In the genomic region with DNA sequence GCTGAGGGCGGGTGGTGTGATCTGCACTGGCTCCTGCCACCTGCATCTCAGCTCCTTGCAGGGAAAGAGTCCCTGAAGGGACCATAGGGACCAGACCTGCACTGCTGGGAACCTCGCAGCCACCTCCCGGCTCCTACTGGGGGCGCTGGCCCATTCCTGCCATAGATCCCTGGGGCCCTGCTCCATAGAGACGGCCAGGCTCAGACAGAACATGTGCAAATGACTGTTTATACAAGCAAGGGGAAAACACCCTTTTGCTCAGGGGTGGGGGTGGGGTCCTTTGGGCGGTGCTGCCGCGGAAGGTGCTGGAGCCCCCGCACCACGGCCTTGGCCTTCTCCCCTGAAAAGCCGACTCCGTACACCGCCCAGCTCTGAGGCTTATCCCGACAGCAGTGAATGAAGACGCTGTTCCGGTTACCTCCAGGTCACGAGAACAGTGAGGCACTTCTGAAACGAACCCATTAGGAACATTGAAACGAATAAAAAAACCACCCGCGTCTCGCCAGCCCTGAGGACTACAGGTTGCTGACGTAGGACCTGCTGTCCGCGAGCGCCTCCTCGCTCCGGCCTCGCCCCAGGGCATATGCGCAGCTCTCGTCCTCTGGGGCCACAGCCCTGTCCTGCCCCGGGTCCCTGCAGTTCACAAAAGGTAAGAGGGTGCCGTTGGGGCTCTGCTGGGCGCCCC, we compare ENCODE assay signal across 8 mouse cellular contexts. TPM values are rescaled to one million over a fixed set of nuclear protein-coding genes. Genes with fewer than 3 reads are reported as not detected.
DNase-seq lines count a peak whose midpoint lies in the region; ATAC-seq lines count a peak whose summit lies in the region.

No protein-coding gene starts in this region.

- WGBS in heart, embryonic 12.5 days, result 18% methylated on average over 34 of the region's 34 CpGs
- 1% methylated on average over 34 of the region's 34 CpGs for WGBS in liver, embryonic 13.5 days (ENCODE audit: insufficient replicate concordance)
- WGBS in neural tube, embryonic 11.5 days, result under 1% methylated on average over 34 of the region's 34 CpGs

- 0 out of 2 replicates have a peak, but pooled peaks cover 6% of the 10 kb centered on the region for H3K27me3 ChIP-seq in heart, embryonic 12.5 days (replicated peaks)
- peaks cover 49% of the 10 kb centered on the region for H3K27me3 ChIP-seq in liver, embryonic 13.5 days
- H3K27me3 ChIP-seq in neural tube, embryonic 11.5 days (ENCODE audit: control insufficient read depth, insufficient read depth, low read length), result peaks cover 7% of the 10 kb centered on the region; the same call in 1 of the 2 replicates

- peak overlapping the region; percentile 68 for H3K4me2 ChIP-seq in heart, embryonic 12.5 days
- peak overlapping the region; percentile 71 for H3K4me2 ChIP-seq in liver, embryonic 13.5 days
- peak overlapping the region; percentile 87 for H3K4me2 ChIP-seq in neural tube, embryonic 11.5 days (ENCODE audit: low read depth)

- no peak overlapping the region for H3K9ac ChIP-seq in heart, embryonic 12.5 days
- H3K9ac ChIP-seq in liver, embryonic 13.5 days, result peak overlapping the region; percentile 31; the same call in 1 of the 2 replicates
- peak overlapping the region; percentile 51 for H3K9ac ChIP-seq in neural tube, embryonic 11.5 days (ENCODE audit: low read length)

- H3K9me3 ChIP-seq in heart, embryonic 12.5 days (replicated peaks), result no peaks in the 10 kb centered on the region
- H3K9me3 ChIP-seq in liver, embryonic 13.5 days (replicated peaks), result no peaks in the 10 kb centered on the region
- H3K9me3 ChIP-seq in neural tube, embryonic 11.5 days (ENCODE audit: control insufficient read depth, low read length), result no peaks in the 10 kb centered on the region

- peaks cover 67% of the 10 kb centered on the region for H3K36me3 ChIP-seq in heart, embryonic 12.5 days
- no peaks in the 10 kb centered on the region for H3K36me3 ChIP-seq in liver, embryonic 13.5 days
- no peaks in the 10 kb centered on the region for H3K36me3 ChIP-seq in neural tube, embryonic 11.5 days (ENCODE audit: control insufficient read depth, insufficient read depth, low read length)

- DNase-seq in heart, adult 9 months (ENCODE audit: low spot score in 2 of 2), result no peak
- peak; percentile 62 for DNase-seq in embryo, embryonic 11 days
- DNase-seq in liver, embryonic 13.5 days, result no peak
- DNase-seq in neural tube, embryonic 11.5 days (ENCODE audit: low spot score), result peak; percentile 54
- no peak for DNase-seq in right cerebral cortex, postnatal 14 days
- DNase-seq in layer of hippocampus, postnatal 14 days (ENCODE audit: low spot score in 2 of 2), result no peak

- peak; percentile 55 for ATAC-seq in heart, embryonic 12.5 days (ENCODE audit: insufficient number of reproducible peaks, low FRiP score)
- peak; percentile 41 for ATAC-seq in inflammation-experienced regulatory T-cells, adult 6 months
- peak; percentile 67; the same call in 1 of the 2 replicates for ATAC-seq in liver, embryonic 13.5 days (ENCODE audit: low read depth)
- peak; percentile 76 for ATAC-seq in neural tube, embryonic 11.5 days (ENCODE audit: insufficient read depth, low FRiP score, low TSS enrichment)

- H3K4me1 ChIP-seq in heart, embryonic 12.5 days (replicated peaks), result peaks cover 10% of the 10 kb centered on the region
- H3K4me1 ChIP-seq in liver, embryonic 13.5 days (replicated peaks), result peaks cover 11% of the 10 kb centered on the region
- H3K4me1 ChIP-seq in neural tube, embryonic 11.5 days (ENCODE audit: control insufficient read depth, insufficient read depth, low read length), result peaks cover 4% of the 10 kb centered on the region; the same call in 1 of the 2 replicates

- peak overlapping the region; percentile 38 for H3K4me3 ChIP-seq in heart, embryonic 12.5 days
- peak overlapping the region; percentile 50 for H3K4me3 ChIP-seq in liver, embryonic 13.5 days (replicated peaks)
- peak overlapping the region; percentile 38 for H3K4me3 ChIP-seq in neural tube, embryonic 11.5 days (ENCODE audit: low read depth, low read length)

- no peak overlapping the region for H3K27ac ChIP-seq in heart, embryonic 12.5 days (ENCODE audit: poor library complexity, severe bottlenecking)
- H3K27ac ChIP-seq in liver, embryonic 13.5 days, result no peak overlapping the region
- no peak overlapping the region for H3K27ac ChIP-seq in neural tube, embryonic 11.5 days (ENCODE audit: low read depth, low read length)

RNA-seq across cellular contexts. Expression of gene Ankrd26, which starts 31.5 kb away (rescaled TPM):
- 8.3 and 9.1 TPM in 2 replicates for polyA plus RNA-seq in heart, embryonic 12.5 days (2016; fragmentation: Nextera tagmentation; extraction: Ambion mirVana)
- polyA plus RNA-seq in inflammation-experienced regulatory T-cells, adult 6 months (2017; shearing (Covaris generic)), result 1 to 10 TPM; 5.5 to 9.4 (median 6.3) TPM
- polyA plus RNA-seq in liver, embryonic 13.5 days (2015; fragmentation: Nextera tagmentation; extraction: Ambion mirVana), result 8.0 and 9.0 TPM in 2 replicates
- 16.0 and 23.1 TPM in 2 replicates for polyA plus RNA-seq in neural tube, embryonic 11.5 days (2014; fragmentation: Nextera tagmentation; extraction: Ambion mirVana)
- 1 to 10 TPM; 6.8 to 8.8 TPM for total RNA-seq in layer of hippocampus, postnatal 14 days (2021)

Comparison
In these comparisons a context has a peak if more than half of its experiments do, and no peak if none do; other contexts are left out.
1. DNase-seq: peak in embryo, embryonic 11 days (single experiment) and neural tube, embryonic 11.5 days (single experiment); none in heart, adult 9 months (0 of 2), liver, embryonic 13.5 days (single experiment), right cerebral cortex, postnatal 14 days (single experiment) and layer of hippocampus, postnatal 14 days (0 of 2).
2. Peak in every context shown above with its lines, with median percentiles within 50 percentile points of each other: ATAC-seq, H3K4me2 ChIP-seq and H3K4me3 ChIP-seq.